Mouse (Mus musculus) CH12.LX (cell line): Measurements from ENCODE around the gene Lama5. TPM values are rescaled to one million over a fixed set of nuclear protein-coding genes. Genes with fewer than 3 reads are reported as not detected.

Source experiments
- DNase-seq: peaks from one replicate; pipeline ENCODE4 v3.0.0-alpha.2; 2013; ENCODE audit errors: extremely low read depth
- H3K27ac ChIP-seq: 2 replicates; pipeline ENCODE4 v1.5.1; 2012; ENCODE audit warnings: low read depth, mild to moderate bottlenecking, control low read depth, moderate library complexity; ENCODE audit not compliant: insufficient read depth
- H3K27me3 ChIP-seq: replicated peaks from 2 replicates; pipeline ENCODE3; 2012; ENCODE audit warnings: inconsistent platforms
- H3K36me3 ChIP-seq, 2 experiments: replicated peaks in 1 of 2; 2 replicates each; pipeline versions ENCODE3 to v1.6.1; 2012; ENCODE audit warnings: inconsistent platforms in 1 of 2, low read length in 1 of 2, mild to moderate bottlenecking in 1 of 2, mixed read lengths in 1 of 2, moderate library complexity in 1 of 2; ENCODE audit not compliant: control insufficient read depth in 1 of 2, insufficient read depth in 1 of 2
- H3K4me1 ChIP-seq, 2 experiments: 2 replicates each; pipeline ENCODE4 v1.6.1; 2012; ENCODE audit warnings: inconsistent platforms in 1 of 2, moderate library complexity in 1 of 2; ENCODE audit not compliant: insufficient read depth in 2 of 2, control insufficient read depth in 1 of 2
- H3K4me2 ChIP-seq: 2 replicates; pipeline ENCODE4 v1.6.1; 2012; ENCODE audit warnings: low read depth, mild to moderate bottlenecking, control low read depth; ENCODE audit not compliant: poor library complexity, insufficient read depth, severe bottlenecking
- H3K4me3 ChIP-seq, 3 experiments: fragments of 150-350 bp in 1 of 3; sonication (generic) in 1 of 3; replicated peaks in 1 of 3; 2 replicates each; pipeline versions ENCODE3 to v1.5.1; 2011 to 2012; ENCODE audit warnings: low read depth in 2 of 3, low read length in 2 of 3, mild to moderate bottlenecking in 2 of 3, moderate library complexity in 2 of 3, control low read depth in 1 of 3, improper control_type of control experiment in 1 of 3, inconsistent platforms in 1 of 3, mixed read lengths in 1 of 3; ENCODE audit not compliant: poor library complexity in 1 of 3
- H3K79me2 ChIP-seq: replicated peaks from 2 replicates; pipeline ENCODE4 v1.6.1; 2012; ENCODE audit warnings: mild to moderate bottlenecking, moderate library complexity; ENCODE audit not compliant: control insufficient read depth, poor library complexity, insufficient read depth, severe bottlenecking; ENCODE audit errors: extremely low read depth
- H3K9ac ChIP-seq: 2 replicates; pipeline ENCODE4 v1.6.1; 2012; ENCODE audit warnings: low read depth, mild to moderate bottlenecking, control low read depth, moderate library complexity; ENCODE audit not compliant: insufficient read depth
- H3K9me3 ChIP-seq: replicated peaks from 2 replicates; pipeline ENCODE3; 2012; ENCODE audit warnings: low read length, inconsistent platforms, mixed read lengths
- CHD2 ChIP-seq: IDR thresholded peaks from 2 replicates; pipeline ENCODE4 v1.6.1; 2011; ENCODE audit warnings: low read length, improper control_type of control experiment
- CTCF ChIP-seq, 2 experiments: IDR thresholded peaks in 1 of 2; conservative IDR thresholded peaks in 1 of 2; 2 replicates each; pipeline ENCODE4 v1.5.1; 2011 to 2012; ENCODE audit warnings: low read depth in 2 of 2, low read length in 2 of 2, improper control_type of control experiment in 1 of 2, inconsistent platforms in 1 of 2, mild to moderate bottlenecking in 1 of 2, moderate library complexity in 1 of 2
- ELF1 ChIP-seq: IDR thresholded peaks from 2 replicates; pipeline ENCODE4 v1.6.1; 2014; ENCODE audit warnings: low read depth, mild to moderate bottlenecking, inconsistent platforms, low read length, improper control_type of control experiment
- EP300 ChIP-seq: IDR thresholded peaks from 2 replicates; pipeline ENCODE4 v1.6.1; 2011; ENCODE audit warnings: low read length, improper control_type of control experiment
- GABPA ChIP-seq: IDR thresholded peaks from 2 replicates; pipeline ENCODE4 v1.6.1; 2012; ENCODE audit warnings: low read depth, low read length, improper control_type of control experiment, inconsistent platforms; ENCODE audit not compliant: insufficient replicate concordance
- IRF4 ChIP-seq: IDR thresholded peaks from 2 replicates; pipeline ENCODE4 v1.6.1; 2014; ENCODE audit warnings: low read depth, mild to moderate bottlenecking, inconsistent platforms, low read length, improper control_type of control experiment
- JUN ChIP-seq: IDR thresholded peaks from 2 replicates; pipeline ENCODE4 v1.6.1; 2011; ENCODE audit warnings: low read depth, mild to moderate bottlenecking, low read length, improper control_type of control experiment, moderate library complexity; ENCODE audit not compliant: insufficient read depth
- JUND ChIP-seq: conservative IDR thresholded peaks from 2 replicates; pipeline ENCODE4 v1.6.1; 2011; ENCODE audit warnings: low read depth, low read length, improper control_type of control experiment
- MAX ChIP-seq: IDR thresholded peaks from 2 replicates; pipeline ENCODE4 v1.6.1; 2011; ENCODE audit warnings: low read length, improper control_type of control experiment
- MAZ ChIP-seq: IDR thresholded peaks from 2 replicates; pipeline ENCODE4 v1.6.1; 2012; ENCODE audit warnings: low read depth, mild to moderate bottlenecking, inconsistent platforms, low read length, improper control_type of control experiment, moderate library complexity
- MXI1 ChIP-seq: IDR thresholded peaks from 2 replicates; pipeline ENCODE4 v1.6.1; 2011; ENCODE audit warnings: mild to moderate bottlenecking, low read depth, low read length, improper control_type of control experiment
- MYC ChIP-seq: IDR thresholded peaks from 2 replicates; pipeline ENCODE4 v1.6.1; 2011; ENCODE audit warnings: low read depth, mild to moderate bottlenecking, improper control_type of control experiment, low read length
- PAX5 ChIP-seq: IDR thresholded peaks from 2 replicates; pipeline ENCODE4 v1.6.1; 2012; ENCODE audit warnings: low read length, inconsistent platforms, mixed read lengths
- POLR2A ChIP-seq: IDR thresholded peaks from 2 replicates; pipeline ENCODE4 v1.6.1; 2011; ENCODE audit warnings: low read depth, mild to moderate bottlenecking, improper control_type of control experiment, low read length
- POLR2AphosphoS2 ChIP-seq: IDR thresholded peaks from 2 replicates; pipeline ENCODE4 v1.6.1; 2011; ENCODE audit warnings: low read depth, low read length, improper control_type of control experiment
- SIN3A ChIP-seq: IDR thresholded peaks from 2 replicates; pipeline ENCODE4 v1.6.1; 2012; ENCODE audit warnings: low read length, improper control_type of control experiment, inconsistent platforms
- SMC3 ChIP-seq: IDR thresholded peaks from 2 replicates; pipeline ENCODE4 v1.6.1; 2011; ENCODE audit warnings: low read depth, low read length, improper control_type of control experiment
- TBP ChIP-seq: conservative IDR thresholded peaks from 2 replicates; pipeline ENCODE4 v1.6.1; 2011; ENCODE audit warnings: low read depth, low read length, improper control_type of control experiment
- TCF12 ChIP-seq: IDR thresholded peaks from 2 replicates; pipeline ENCODE4 v1.6.1; 2014; ENCODE audit warnings: low read depth, mild to moderate bottlenecking, inconsistent platforms, low read length, improper control_type of control experiment
- USF1 ChIP-seq: IDR thresholded peaks from 2 replicates; pipeline ENCODE4 v1.6.1; 2014; ENCODE audit warnings: low read depth, mild to moderate bottlenecking, inconsistent platforms, low read length, improper control_type of control experiment
- USF2 ChIP-seq: conservative IDR thresholded peaks from 2 replicates; pipeline ENCODE4 v1.6.1; 2011; ENCODE audit warnings: low read depth, low read length, improper control_type of control experiment
- ZMIZ1 ChIP-seq: IDR thresholded peaks from 2 replicates; pipeline ENCODE4 v1.6.1; 2012; ENCODE audit warnings: low read depth, mild to moderate bottlenecking, inconsistent platforms, low read length, improper control_type of control experiment
- dilution Hi-C: fragments of 300-500 bp; cut with MboI; formaldehyde crosslinking; loops from 2 replicates; pipeline ENCODE4 v1.14.3; 2020; ENCODE audit warnings: low sequenced_read_pairs; ENCODE audit not compliant: extremely low pct_unique_long_range_greater_than_20kb, extremely low pct_ligation_motif_present
- in situ Hi-C: fragments of 300-500 bp; cut with MboI; formaldehyde crosslinking; loops from 3 replicates; pipeline ENCODE4 v1.14.3; 2019; ENCODE audit warnings: low sequenced_read_pairs, low pct_ligation_motif_present, low pct_unique_long_range_greater_than_20kb, mixed read lengths
- polyA plus RNA-seq: library from polyadenylated mRNA; unstranded; fragments of >175 nt; gene quantifications from 2 replicates; pipeline ENCODE4 v1.2.1, GENCODE M21; 2012; ENCODE audit warnings: low read depth; ENCODE audit not compliant: insufficient read length
- total RNA-seq, 2 experiments: library from RNA; depleted of rRNA; stranded (reverse); fragments of 300-350 nt in 1 of 2; fragments of >200 nt in 1 of 2; gene quantifications; 2 replicates each; pipeline ENCODE4 v1.2.3; 2012 to 2014

Gene Lama5
- total and polyA plus RNA-seq, 3 experiments, result 0.20 to 0.85 (median 0.67) TPM

DNA sequence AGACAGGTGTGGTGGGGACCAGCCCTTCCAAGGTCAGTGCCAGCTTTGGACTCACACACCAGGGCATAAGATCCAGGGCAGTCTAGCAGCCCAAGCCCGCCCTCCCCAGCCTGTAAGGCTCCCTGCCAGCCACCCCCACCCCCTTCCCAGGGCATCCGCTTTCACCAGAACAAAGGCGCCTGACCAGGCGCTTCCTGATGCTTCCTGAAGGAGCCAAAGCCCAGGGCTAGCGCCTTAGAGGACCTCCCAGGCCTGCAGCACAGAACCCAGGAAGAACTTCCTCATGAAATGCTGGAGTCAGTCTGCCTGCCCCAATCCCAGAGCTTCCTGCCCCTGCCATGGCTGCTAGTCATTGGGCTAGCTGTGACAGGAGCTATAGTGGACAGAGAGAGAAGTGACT lies 7.0 kb downstream of the Lama5 start:
- no peak overlapping the region for H3K27ac ChIP-seq

DNA sequence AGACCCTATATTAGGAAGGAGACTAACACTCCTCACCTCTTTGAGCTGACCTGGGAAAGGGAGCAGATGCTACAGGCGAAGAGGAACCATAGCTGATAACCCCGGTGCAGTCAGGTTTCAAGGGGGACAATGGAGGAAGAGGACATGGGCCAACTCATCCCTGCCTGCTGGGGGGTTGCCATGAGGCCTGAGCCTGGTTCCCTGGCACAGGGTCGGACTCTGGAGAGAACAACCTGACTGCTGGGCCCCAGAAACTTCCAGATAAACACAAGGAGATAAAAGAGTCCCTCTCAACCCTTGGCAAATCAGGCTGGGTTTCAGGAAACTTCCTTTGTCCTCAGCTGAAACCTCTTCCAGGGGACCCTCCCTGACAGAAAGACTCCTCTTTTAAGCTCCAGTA lies 7.4 kb downstream of the Lama5 start:
- in situ Hi-C loops, result no loop called here
- H3K4me2 ChIP-seq, result no peak overlapping the region
- no peaks in the 10 kb centered on the region for H3K36me3 ChIP-seq
- dilution Hi-C loops, result no loop called here
- no peak overlapping the region for H3K27ac ChIP-seq
- DNase-seq, result no peak
- TF ChIP-seq JUN (no peak), ELF1 (no peak), SIN3A (no peak), MAX (no peak), MAZ (no peak), PAX5 (no peak), GABPA (no peak), TCF12 (no peak), POLR2A (no peak), ZMIZ1 (no peak), MYC (no peak), CHD2 (no peak), SMC3 (no peak), POLR2AphosphoS2 (no peak), IRF4 (no peak), TBP (no peak)
- H3K9ac ChIP-seq, result no peak overlapping the region
- H3K9me3 ChIP-seq, result no peaks in the 10 kb centered on the region
- H3K4me3 ChIP-seq, result no peak overlapping the region
- no peaks in the 10 kb centered on the region for H3K79me2 ChIP-seq
- H3K27me3 ChIP-seq, result peaks cover 80% of the 10 kb centered on the region
- H3K4me1 ChIP-seq, result peaks cover 0 to 3% of the 10 kb centered on the region in 2 experiments; a peak in 2 of 4 replicates

More for the DNA sequence above, 7.0 kb downstream of the Lama5 start:
- H3K36me3 ChIP-seq, result no peaks in the 10 kb centered on the region
- dilution Hi-C loops (no loop called here), in situ Hi-C loops (no loop called here)
- H3K9me3 ChIP-seq, result no peaks in the 10 kb centered on the region
- no peak overlapping the region for H3K4me3 ChIP-seq
- no peaks in the 10 kb centered on the region for H3K79me2 ChIP-seq
- no peak for DNase-seq
- no peak overlapping the region for H3K9ac ChIP-seq
- no peak overlapping the region for H3K4me2 ChIP-seq
- peaks cover 0 to 3% of the 10 kb centered on the region in 2 experiments; a peak in 2 of 4 replicates for H3K4me1 ChIP-seq
- peaks cover 81% of the 10 kb centered on the region for H3K27me3 ChIP-seq
- TF ChIP-seq EP300 (no peak), USF1 (no peak), JUND (no peak), USF2 (no peak), PAX5 (no peak), MXI1 (no peak), CTCF (conservative IDR thresholded peaks at IDR 0.05 in 1 of 2, IDR thresholded peaks at IDR 0.05 in 1 of 2; ENCODE audit: low read depth in 2 of 2, low read length in 2 of 2) (no peak)
